Mouse (Mus musculus): ENCODE measurements around the gene Oxsr1. TPM values are rescaled to one million over a fixed set of nuclear protein-coding genes. Genes with fewer than 3 reads are reported as not detected.

Oxsr1 gene
- total RNA-seq, 2 experiments from 2014 or later = 37.6 to 37.9 TPM

Other genes with a start within 250 kb of the Oxsr1 start
- 10 to 100 TPM; 16.5 to 18.7 TPM for gene Plcd1, start 228.9 kb downstream of the Oxsr1 start, total RNA-seq (2021)
- gene Dlec1, start 219.9 kb downstream of the Oxsr1 start, total RNA-seq (2021) = under 1 TPM in 1 of 2 experiments, not detected in 1; 0.07 TPM
- 1 to 10 TPM; 2.6 to 4.8 TPM for gene Acaa1b, start 165.3 kb downstream of the Oxsr1 start, total RNA-seq (2021)
- gene Gm47289, start 163.3 kb downstream of the Oxsr1 start, total RNA-seq (2021) = not detected
- not detected for gene Slc22a13, start 113.3 kb downstream of the Oxsr1 start, total RNA-seq (2021)
- gene Acaa1a, start 17.2 kb upstream of the Oxsr1 start, total RNA-seq (2021) = 10 to 100 TPM; 78.6 to 80.0 TPM
- 10 to 100 TPM; 16.1 to 20.8 TPM for gene Myd88, start 19.0 kb upstream of the Oxsr1 start, total RNA-seq (2021)
- gene Xylb, start 35.0 kb upstream of the Oxsr1 start, total RNA-seq (2021) = under 1 TPM; 0.52 to 0.57 TPM
- gene Slc22a14, start 43.1 kb upstream of the Oxsr1 start, total RNA-seq (2021) = under 1 TPM in 1 of 2 experiments, not detected in 1; 0.32 TPM
- 1 to 10 TPM; 6.9 to 7.4 TPM for gene Acvr2b, start 79.7 kb upstream of the Oxsr1 start, total RNA-seq (2021)
- 1 to 10 TPM; 2.8 to 4.4 TPM for gene Exog, start 122.5 kb upstream of the Oxsr1 start, total RNA-seq (2021)